Mouse (Mus musculus) large intestine, adult 2 months (tissue): ENCODE measurements around the gene Gse1. TPM values are rescaled to one million over a fixed set of nuclear protein-coding genes. Genes with fewer than 3 reads are reported as not detected.

Experiments used
- DNase-seq: peaks from one replicate; pipeline ENCODE4 v3.0.0-alpha.2; 2012; ENCODE audit warnings: low read depth, low spot score
- WGBS: fragments of 180-500 bp; shearing (Covaris S2); methylation state at CpG from one replicate; pipeline ENCODE4 v1.1.7; 2018; 5-methylcytosine and 5-hydroxymethylcytosine counted together
- polyA plus RNA-seq: library from polyadenylated mRNA; depleted of rRNA; stranded (reverse); fragments of >200 nt; gene quantifications from 2 replicates; pipeline ENCODE4 v1.2.3, GENCODE M21; 2012

Gene Gse1
- polyA plus RNA-seq, 1 experiment: 22.1 TPM

DNA sequence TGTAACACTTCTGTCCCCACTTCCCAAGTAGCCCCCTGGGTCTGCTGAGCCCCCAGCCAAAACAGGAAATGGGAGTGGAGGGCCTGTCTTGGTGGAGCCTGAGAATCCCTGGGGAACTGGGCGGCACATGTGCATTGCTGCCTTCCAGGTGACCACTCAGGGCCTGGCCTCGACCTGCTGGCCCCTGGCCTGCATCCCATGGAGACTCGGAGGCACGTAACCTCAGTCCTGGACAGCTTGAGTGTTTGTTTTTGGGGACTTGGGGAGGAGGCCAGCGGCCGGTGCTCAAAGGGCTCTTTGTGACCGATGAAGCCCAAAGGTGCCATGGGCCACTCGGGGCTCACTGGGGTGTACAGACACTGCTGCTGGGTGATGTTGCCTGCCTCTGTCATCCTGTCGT, 319.3 kb downstream of the Gse1 start:
- no peak for DNase-seq

GRCm38 (mm10) chr8:120548313-120548761, 320.1 kb downstream of the Gse1 start:
- DNase-seq: no peak
- 80% methylated on average over 16 of the region's 16 CpGs for WGBS

More for the DNA sequence above, 319.3 kb downstream of the Gse1 start:
- 74% methylated on average over 9 of the region's 9 CpGs for WGBS

GRCm38 (mm10) chr8:120549321-120549921, 321.2 kb downstream of the Gse1 start:
- WGBS: 56% methylated on average over 25 of the region's 25 CpGs
- DNase-seq: no peak

DNA sequence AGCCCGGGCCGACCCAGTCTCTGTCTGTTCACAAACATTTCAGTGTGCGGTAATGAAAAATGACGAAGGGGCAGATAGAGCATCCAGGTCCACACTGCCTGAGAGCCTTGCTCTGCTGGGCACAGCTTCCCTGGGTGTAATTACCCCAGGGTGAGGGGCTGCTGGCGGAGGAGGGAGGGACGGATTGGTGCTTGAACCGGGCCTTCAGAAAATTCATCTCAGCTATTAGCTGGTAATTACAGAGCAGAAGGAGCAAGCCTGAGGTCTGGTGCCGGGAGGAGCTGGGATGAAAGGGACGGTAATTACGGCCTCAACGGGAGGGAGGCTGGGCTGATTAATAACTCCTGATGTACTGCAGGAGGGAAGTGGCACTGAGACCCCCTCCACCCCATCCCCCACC, 321.7 kb downstream of the Gse1 start:
- 67% methylated on average over 11 of the region's 11 CpGs for WGBS
- no peak for DNase-seq

GRCm38 (mm10) chr8:120550430-120550829, 322.2 kb downstream of the Gse1 start:
- no peak for DNase-seq
- WGBS: 74% methylated on average over 12 of the region's 12 CpGs

DNA sequence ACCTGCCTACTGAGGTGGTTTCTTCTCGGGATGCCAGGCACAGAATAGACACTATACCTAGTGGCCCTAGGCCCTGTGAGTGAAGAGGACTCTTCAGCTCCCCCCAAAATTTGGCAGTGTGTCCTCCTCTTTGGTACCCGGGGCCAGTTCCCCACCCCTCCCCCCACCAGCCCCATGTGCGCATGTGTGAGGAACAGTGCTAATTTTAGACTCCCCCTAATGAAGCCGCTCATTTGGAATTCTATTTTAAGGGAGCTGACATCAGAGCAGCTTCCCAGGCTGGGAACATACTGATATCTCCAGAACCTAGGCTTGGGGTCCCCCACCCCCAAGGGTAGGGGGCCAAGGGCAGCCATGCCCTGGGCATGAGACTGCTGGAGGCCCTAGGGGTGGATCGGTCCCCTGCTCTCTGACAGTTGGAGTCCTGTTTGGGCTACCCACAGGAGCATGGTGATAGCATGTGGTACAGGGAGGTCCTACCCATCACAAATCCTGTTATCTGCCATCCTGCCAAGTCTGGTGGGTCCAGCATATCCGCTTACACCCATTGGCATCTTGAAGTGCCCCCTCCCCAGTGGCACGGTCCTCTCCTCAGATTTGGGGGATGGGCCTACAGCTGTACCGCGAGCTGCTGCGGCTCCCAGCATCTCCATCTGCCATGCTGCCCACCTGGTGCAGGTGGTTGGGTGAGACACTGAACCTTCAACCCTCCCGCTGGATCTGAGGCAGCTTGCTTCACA, 322.9 kb downstream of the Gse1 start:
- 79% methylated on average over 11 of the region's 11 CpGs for WGBS
- DNase-seq: no peak

- no peak for DNase-seq
- WGBS: 83% methylated on average over 3 of the region's 3 CpGs
Observed at GRCm38 (mm10) chr8:120551677-120551980, 323.4 kb downstream of the Gse1 start.

GRCm38 (mm10) chr8:120552509-120552908, 324.3 kb downstream of the Gse1 start:
- no peak for DNase-seq
- WGBS: 88% methylated on average over 11 of the region's 11 CpGs

DNA sequence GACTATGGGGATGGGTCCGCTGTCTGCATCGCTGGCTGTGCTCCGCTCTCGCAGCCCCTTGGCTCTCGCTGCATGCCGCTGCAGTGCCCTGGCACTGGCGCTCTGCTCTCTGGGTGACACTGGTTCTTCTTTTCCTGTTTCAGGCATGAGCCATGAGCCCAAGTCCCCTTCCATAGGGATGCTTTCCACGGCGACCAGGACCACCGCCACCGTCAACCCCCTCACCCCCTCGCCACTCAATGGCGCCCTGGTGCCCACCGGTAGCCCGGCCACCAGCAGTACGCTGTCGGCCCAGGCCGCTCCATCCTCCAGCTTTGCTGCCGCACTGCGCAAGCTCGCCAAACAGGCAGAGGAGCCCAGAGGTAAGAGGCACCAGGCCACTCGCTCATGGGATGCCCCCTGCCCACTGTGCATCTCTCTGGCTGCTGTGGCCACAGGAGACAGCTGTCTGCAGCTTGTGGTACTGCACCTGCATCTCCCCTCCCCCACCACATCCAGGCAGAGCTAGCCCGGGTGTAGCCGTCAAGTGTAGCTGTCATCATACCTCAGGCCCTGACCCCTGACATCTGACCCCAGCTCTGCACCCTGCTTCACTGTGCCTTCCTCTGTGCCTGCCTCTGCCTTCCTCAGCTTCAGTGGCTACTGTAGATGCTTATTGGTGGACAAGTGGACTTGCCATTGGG, 325.3 kb downstream of the Gse1 start:
- DNase-seq: no peak
- WGBS: 93% methylated on average over 24 of the region's 24 CpGs

GRCm38 (mm10) chr8:120554466-120555039, 326.3 kb downstream of the Gse1 start:
- 91% methylated on average over 18 of the region's 18 CpGs for WGBS
- DNase-seq: no peak

GRCm38 (mm10) chr8:120556198-120556892, 328.1 kb downstream of the Gse1 start:
- 87% methylated on average over 20 of the region's 20 CpGs for WGBS
- no peak for DNase-seq

DNA sequence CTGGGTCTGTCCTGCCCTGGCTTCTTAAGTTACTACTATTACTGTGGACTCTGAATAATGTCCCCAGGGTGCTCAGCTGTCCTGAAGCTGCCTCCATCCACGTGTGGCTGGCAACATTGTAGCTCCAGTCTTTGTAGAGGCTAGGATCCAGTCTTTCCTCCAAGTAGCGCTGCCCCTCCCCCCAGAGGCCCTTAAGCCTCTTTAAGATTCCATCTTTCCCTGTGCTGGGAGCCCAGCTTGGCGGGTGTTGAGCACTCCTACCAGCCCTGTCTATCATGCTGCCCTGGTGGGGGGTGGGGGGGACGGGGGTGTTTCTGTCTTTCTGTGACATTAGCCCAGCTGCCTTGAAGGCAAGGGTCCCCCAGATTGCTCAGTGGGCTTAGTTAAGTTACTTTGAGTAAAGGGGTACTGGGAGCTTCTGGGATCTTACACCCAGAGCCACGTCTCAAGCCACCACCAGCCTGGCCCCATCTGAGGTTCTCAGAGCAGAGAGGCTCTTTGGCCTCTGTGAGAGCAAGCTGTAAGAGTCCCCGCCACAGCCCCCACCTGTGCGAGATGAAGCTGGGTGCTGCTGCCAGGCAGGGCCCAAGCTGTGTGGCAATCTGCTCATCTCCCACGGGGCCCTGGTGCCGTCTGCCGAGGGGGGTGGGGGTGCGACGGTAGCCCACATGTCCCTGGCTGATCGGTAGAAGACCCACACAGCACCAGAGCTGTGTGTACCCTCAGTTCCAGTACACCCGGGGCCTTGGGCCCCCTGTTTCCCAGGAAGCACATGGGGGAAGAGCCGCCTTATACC, 329.1 kb downstream of the Gse1 start:
- DNase-seq: no peak

DNA sequence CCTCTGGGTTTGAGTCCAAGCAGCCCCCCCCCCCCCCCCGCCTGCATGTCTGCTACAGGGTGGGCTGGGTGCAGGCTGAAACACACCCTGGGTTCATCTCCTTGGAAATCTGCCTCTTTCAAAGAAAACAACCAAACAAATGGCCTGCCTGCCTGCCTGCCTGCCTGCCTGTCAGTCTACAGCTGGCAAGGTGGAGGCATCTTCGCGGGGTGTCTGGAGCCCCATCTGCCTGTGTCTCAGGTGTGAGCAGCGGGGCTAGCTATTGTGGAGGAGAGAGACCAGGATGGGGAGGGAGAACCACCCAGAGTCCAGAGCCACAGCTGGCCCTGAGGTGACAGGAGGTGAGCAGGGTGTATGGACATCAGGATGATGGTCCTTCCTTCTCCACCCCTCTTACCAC, 329.9 kb downstream of the Gse1 start:
- DNase-seq: no peak
- WGBS: 76% methylated on average over 4 of the region's 4 CpGs

More for the DNA sequence above, 329.1 kb downstream of the Gse1 start:
- WGBS: 73% methylated on average over 15 of the region's 15 CpGs

- 77% methylated on average over 11 of the region's 11 CpGs for WGBS
Observed at GRCm38 (mm10) chr8:120559654-120560053, 331.4 kb downstream of the Gse1 start.

GRCm38 (mm10) chr8:120560535-120560934, 332.3 kb downstream of the Gse1 start:
- DNase-seq: no peak
- 93% methylated on average over 5 of the region's 5 CpGs for WGBS

More at GRCm38 (mm10) chr8:120559654-120560053, 331.4 kb downstream of the Gse1 start:
- DNase-seq: no peak

DNA sequence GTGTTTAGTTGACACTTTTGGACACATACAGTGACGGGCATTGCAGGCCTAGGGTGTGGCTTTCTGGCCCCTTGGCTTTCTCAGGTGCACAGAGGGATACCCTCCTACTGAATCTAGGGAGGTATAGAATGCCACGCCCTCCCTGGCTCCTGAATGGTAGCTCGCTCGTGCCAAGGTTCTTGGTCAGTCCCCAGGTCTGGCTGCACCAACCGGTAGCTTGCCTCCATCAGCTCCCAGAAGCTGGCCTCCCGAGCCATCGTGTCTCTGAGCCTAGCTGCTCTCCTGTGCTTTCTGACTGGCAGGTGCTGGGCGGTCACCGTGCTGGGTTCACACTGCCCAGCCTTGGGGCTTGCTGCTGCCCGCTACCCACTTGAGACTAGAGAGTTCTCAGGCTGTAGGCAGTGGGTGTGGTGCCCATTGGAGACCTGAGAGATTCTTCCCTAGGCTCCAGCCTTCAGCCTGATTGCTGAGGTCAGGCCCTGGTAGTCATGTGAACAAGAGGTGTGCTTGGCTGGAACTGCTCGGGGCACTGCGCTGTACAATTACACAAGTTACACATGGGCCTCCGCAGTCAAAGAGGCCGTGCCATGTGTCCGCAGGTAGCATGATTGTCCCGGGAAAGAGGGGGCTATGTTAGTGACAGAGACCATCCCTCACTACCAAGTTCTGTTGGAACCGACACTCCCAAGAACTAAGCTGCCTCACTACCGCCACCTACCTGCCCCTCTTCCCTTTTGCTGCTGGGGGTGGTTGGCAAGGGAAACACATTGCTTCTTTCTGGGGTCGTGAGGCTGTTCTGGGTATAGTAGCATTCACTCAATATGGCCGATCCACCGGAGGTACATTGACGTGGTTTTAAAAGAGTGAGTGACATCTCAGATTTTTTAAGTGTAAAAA, 333.5 kb downstream of the Gse1 start:
- WGBS: 82% methylated on average over 22 of the region's 22 CpGs
- no peak for DNase-seq

DNA sequence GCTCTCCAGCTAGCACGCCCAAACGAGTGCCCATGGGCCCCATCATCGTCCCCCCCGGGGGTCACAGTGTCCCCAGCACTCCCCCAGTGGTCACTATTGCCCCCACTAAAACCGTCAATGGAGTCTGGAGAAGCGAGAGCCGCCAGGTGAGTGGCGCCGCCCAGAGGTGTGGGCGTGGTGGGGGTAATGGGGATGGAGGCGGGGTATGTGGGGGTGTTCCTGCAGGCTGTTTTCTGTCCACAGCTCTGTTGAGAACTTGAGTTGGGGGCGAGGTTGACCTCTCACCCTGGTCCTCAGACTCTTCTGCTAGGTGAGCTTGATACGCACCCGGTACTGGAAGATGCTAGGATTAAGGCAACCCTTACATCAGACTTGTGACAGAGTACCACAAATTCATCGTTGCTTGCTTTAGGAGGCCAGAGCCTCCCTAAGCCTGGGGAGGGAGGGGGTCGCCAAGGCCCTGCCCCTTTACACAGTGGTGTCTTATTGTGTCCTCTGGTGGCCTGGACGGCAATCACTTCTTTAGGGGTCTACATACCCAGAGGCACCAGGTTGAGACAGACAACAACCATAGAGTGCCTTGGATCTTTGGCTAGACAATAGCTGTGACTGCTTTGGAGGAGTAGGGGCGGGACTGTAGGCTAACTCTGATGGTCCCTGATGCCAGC, 334.6 kb downstream of the Gse1 start:
- no peak for DNase-seq
- WGBS: 86% methylated on average over 18 of the region's 18 CpGs

- no peak for DNase-seq
- WGBS: 56% methylated on average over 8 of the region's 8 CpGs
Observed at GRCm38 (mm10) chr8:120563348-120563724, 335.1 kb downstream of the Gse1 start.
